In the genomic region with DNA sequence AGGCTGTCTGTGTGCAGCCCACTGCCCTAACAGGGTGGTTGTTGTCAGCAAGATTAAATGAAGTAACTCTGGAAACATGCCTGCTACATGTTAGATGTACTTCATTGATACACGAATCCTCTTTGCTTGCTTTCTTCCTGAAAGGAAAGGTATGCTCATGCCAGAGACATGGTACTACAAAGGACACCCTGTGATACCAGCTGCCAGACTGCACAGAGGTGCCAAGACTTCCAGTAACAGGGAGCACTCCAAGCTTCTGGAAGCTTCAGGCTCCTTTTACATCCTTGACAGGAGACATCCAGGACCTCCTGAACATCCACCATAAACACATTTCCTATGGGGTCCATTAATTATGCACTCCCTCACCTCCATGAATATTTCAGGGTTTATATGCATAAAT, we compare ENCODE assay signal across 19 mouse cellular contexts.
A peak's percentile ranks its signal among the peaks of the same experiment; 100 is the strongest.
DNase-seq lines count a peak whose midpoint lies in the region; ATAC-seq and TF ChIP-seq lines count a peak whose summit lies in the region.
"Had no signal": no experiment of that assay in that cellular context is flagged by ENCODE, and none has a peak within 500 bp of the region (broad histone marks: within the 10 kb centered on the region; RNA-seq: fewer than 3 reads in every experiment).

No protein-coding gene starts in this region.

- no peaks in the 10 kb centered on the region for H3K36me3 ChIP-seq in forebrain, embryonic 13.5 days (ENCODE audit: poor library complexity, severe bottlenecking)
- no peaks in the 10 kb centered on the region for H3K36me3 ChIP-seq in forebrain, embryonic 11.5 days (ENCODE audit: control insufficient read depth, insufficient read depth, low read length)
- H3K36me3 ChIP-seq in forebrain, postnatal 0 days (ENCODE audit: insufficient read depth) = no peaks in the 10 kb centered on the region
- H3K36me3 ChIP-seq: embryonic facial prominence, embryonic 13.5 days; heart, embryonic 12.5 days; hindbrain, embryonic 10.5 days; intestine, embryonic 15.5 days had no signal

- no peak overlapping the region for H3K4me3 ChIP-seq in forebrain, embryonic 13.5 days
- H3K4me3 ChIP-seq in forebrain, embryonic 11.5 days (ENCODE audit: low read depth, low read length) = no peak overlapping the region
- no peak overlapping the region for H3K4me3 ChIP-seq in forebrain, postnatal 0 days (ENCODE audit: low read depth, low read length)
- H3K4me3 ChIP-seq: embryonic facial prominence, embryonic 13.5 days; heart, adult 2 months; heart, embryonic 12.5 days; hindbrain, embryonic 10.5 days; intestine, embryonic 15.5 days had no signal

- TF ChIP-seq CTCF in brain, embryonic 14.5 days (IDR thresholded peaks at IDR 0.05; ENCODE audit: borderline replicate concordance, extremely low read depth, insufficient read depth, insufficient read length) = no peak
- TF ChIP-seq CTCF in forebrain, postnatal 0 days (IDR thresholded peaks at IDR 0.05; ENCODE audit: low read depth) = no peak

- no peak overlapping the region for H3K27ac ChIP-seq in forebrain, embryonic 13.5 days
- H3K27ac ChIP-seq in forebrain, embryonic 11.5 days (ENCODE audit: low read depth, low read length) = no peak overlapping the region
- no peak overlapping the region for H3K27ac ChIP-seq in forebrain, postnatal 0 days (ENCODE audit: low read depth, low read length)
- H3K27ac ChIP-seq: embryonic facial prominence, embryonic 13.5 days; heart, adult 2 months; hindbrain, embryonic 10.5 days; hindbrain, embryonic 14.5 days; intestine, embryonic 15.5 days had no signal

- intact Hi-C loops in left cerebral cortex, postnatal 4 days (cut with DNase I) = no loop called here
- intact Hi-C loops in left cerebral cortex, postnatal 10 days (cut with DNase I) = no loop called here

- DNase-seq in forebrain, embryonic 11.5 days (ENCODE audit: low spot score) = no peak
- DNase-seq in left cerebral cortex, postnatal 4 days = peak; percentile 24
- no peak for DNase-seq in left cerebral cortex, postnatal 10 days (ENCODE audit: extremely low spot score in 1 of 2, low spot score in 2 of 2)
- peak; percentile 33 for DNase-seq in brain, embryonic 14.5 days (ENCODE audit: low read depth)
- peak; percentile 11 for DNase-seq in forebrain, postnatal 0 days
- DNase-seq: adrenal gland, postnatal 14 days; cerebellum, adult 18-20 months; cerebellum, postnatal 36 days; gastrocnemius, postnatal 10 days; heart, adult 2 months had no signal

- no peaks in the 10 kb centered on the region for H3K27me3 ChIP-seq in forebrain, embryonic 13.5 days
- no peaks in the 10 kb centered on the region for H3K27me3 ChIP-seq in forebrain, embryonic 11.5 days (ENCODE audit: control insufficient read depth, insufficient read depth, low read length)
- H3K27me3 ChIP-seq in forebrain, postnatal 0 days (ENCODE audit: insufficient read depth, low read length) = no peaks in the 10 kb centered on the region
- H3K27me3 ChIP-seq: CH12.LX; embryonic facial prominence, embryonic 13.5 days; heart, embryonic 12.5 days; intestine, embryonic 15.5 days; Patski had no signal

- no peak overlapping the region for H3K4me2 ChIP-seq in forebrain, embryonic 13.5 days
- no peak overlapping the region for H3K4me2 ChIP-seq in forebrain, embryonic 11.5 days (ENCODE audit: low read depth, low read length, severe bottlenecking)
- H3K4me2 ChIP-seq in forebrain, postnatal 0 days (ENCODE audit: low read depth) = no peak overlapping the region
- H3K4me2 ChIP-seq: embryonic facial prominence, embryonic 13.5 days; heart, embryonic 12.5 days; hindbrain, embryonic 14.5 days; intestine, embryonic 15.5 days had no signal

- no peak overlapping the region for H3K9ac ChIP-seq in forebrain, embryonic 13.5 days
- H3K9ac ChIP-seq in forebrain, embryonic 11.5 days (ENCODE audit: low read length) = no peak overlapping the region
- H3K9ac ChIP-seq in forebrain, postnatal 0 days = no peak overlapping the region
- H3K9ac ChIP-seq: embryonic facial prominence, embryonic 13.5 days; heart, embryonic 12.5 days; hindbrain, embryonic 14.5 days; intestine, embryonic 15.5 days had no signal

- H3K4me1 ChIP-seq in forebrain, embryonic 13.5 days = peaks cover 8% of the 10 kb centered on the region; the same call in 1 of the 2 replicates
- H3K4me1 ChIP-seq in forebrain, embryonic 11.5 days (replicated peaks; ENCODE audit: control insufficient read depth, insufficient read depth, low read length) = no peaks in the 10 kb centered on the region
- H3K4me1 ChIP-seq in forebrain, postnatal 0 days (ENCODE audit: insufficient read depth) = no peaks in the 10 kb centered on the region
- H3K4me1 ChIP-seq: embryonic facial prominence, embryonic 13.5 days; heart, embryonic 12.5 days; hindbrain, embryonic 10.5 days; intestine, embryonic 15.5 days had no signal

- H3K9me3 ChIP-seq in forebrain, embryonic 13.5 days (replicated peaks) = no peaks in the 10 kb centered on the region
- H3K9me3 ChIP-seq in forebrain, embryonic 11.5 days (ENCODE audit: control insufficient read depth, low read length) = no peaks in the 10 kb centered on the region
- H3K9me3 ChIP-seq in forebrain, postnatal 0 days (ENCODE audit: low read length) = no peaks in the 10 kb centered on the region
- H3K9me3 ChIP-seq: embryonic facial prominence, embryonic 13.5 days; heart, embryonic 12.5 days; hindbrain, embryonic 10.5 days; intestine, embryonic 15.5 days had no signal

- WGBS in forebrain, embryonic 13.5 days = 89% methylated on average over 1 of the region's 1 CpGs
- 96% methylated on average over 1 of the region's 1 CpGs for WGBS in forebrain, embryonic 11.5 days
- 46% methylated on average over 1 of the region's 1 CpGs for WGBS in forebrain, postnatal 0 days

- ATAC-seq in forebrain, embryonic 13.5 days = peak; percentile 13; the same call in 1 of the 2 replicates
- no peak for ATAC-seq in forebrain, embryonic 11.5 days (replicated peaks; ENCODE audit: low FRiP score)
- no peak for ATAC-seq in forebrain, postnatal 0 days
- ATAC-seq: activated CD4-positive, CD25-positive, alpha-beta regulatory T cell, adult 4 months; intestine, embryonic 15.5 days had no signal

- TF ChIP-seq POLR2A in brain, embryonic 14.5 days (IDR thresholded peaks at IDR 0.05; ENCODE audit: borderline replicate concordance, extremely low read depth, insufficient read depth, insufficient read length, poor library complexity, severe bottlenecking) = no peak

Comparison
In these comparisons a context has a peak if more than half of its experiments do, and no peak if none do; other contexts are left out.
1. DNase-seq: peak in left cerebral cortex, postnatal 4 days (single experiment), brain, embryonic 14.5 days (single experiment) and forebrain, postnatal 0 days (single experiment); none in forebrain, embryonic 11.5 days (single experiment) and left cerebral cortex, postnatal 10 days (0 of 2).